Mouse (Mus musculus) cerebellum, adult 9-10 months (tissue): ENCODE results near the gene Tpd52l2.
A peak's percentile ranks its signal among the peaks of the same experiment; 100 is the strongest.

Experiments used
- DNase-seq: peaks from one replicate; pipeline ENCODE4 v3.0.0; 2022

Gene Tpd52l2

GRCm38 (mm10) chr2:181541761-181542380 lies 44.9 kb downstream of the Tpd52l2 start:
- peak; percentile 72 for DNase-seq

GRCm38 (mm10) chr2:181546142-181546541 lies 49.2 kb downstream of the Tpd52l2 start:
- no peak for DNase-seq

GRCm38 (mm10) chr2:181548227-181548626 lies 51.3 kb downstream of the Tpd52l2 start:
- DNase-seq: no peak

GRCm38 (mm10) chr2:181548682-181549081 lies 51.7 kb downstream of the Tpd52l2 start:
- no peak for DNase-seq

- DNase-seq: no peak
Observed at GRCm38 (mm10) chr2:181550233-181550632, 53.3 kb downstream of the Tpd52l2 start.

GRCm38 (mm10) chr2:181553772-181554171 lies 56.8 kb downstream of the Tpd52l2 start:
- DNase-seq: no peak

- DNase-seq: no peak
Observed at GRCm38 (mm10) chr2:181567338-181567737, 70.4 kb downstream of the Tpd52l2 start.
